Mouse (Mus musculus) gastrocnemius, postnatal 25 days (tissue): ENCODE data around the gene Gm45808. TPM values are rescaled to one million over a fixed set of nuclear protein-coding genes. Genes with fewer than 3 reads are reported as not detected.
"Not testable (repeated sequence)": the region's sequence is repeated elsewhere in the genome, so short reads cannot be mapped to it uniquely, and the experiment has no call there.

Experiments used
- DNase-seq: peaks from one replicate; pipeline ENCODE4 v3.0.0; 2022
- total RNA-seq, 2 experiments: library from RNA; stranded (reverse); gene quantifications; 1 replicate in 1 of 2; 2 replicates in 1 of 2; pipeline ENCODE4 v1.2.3; 2021

The Gm45808 gene
- total RNA-seq, 2 experiments from 2014 or later = 4.3 to 10.0 TPM

GRCm38 (mm10) chr7:45509181-45509882 is 22.7 kb upstream of the Gm45808 start:
- no peak for DNase-seq

- no peak for DNase-seq
Observed at GRCm38 (mm10) chr7:45508561-45508960, 21.9 kb upstream of the Gm45808 start.

GRCm38 (mm10) chr7:45507583-45507982 is 21.0 kb upstream of the Gm45808 start:
- DNase-seq = no peak

- DNase-seq = no peak
Observed at GRCm38 (mm10) chr7:45498427-45498826, 11.8 kb upstream of the Gm45808 start.

GRCm38 (mm10) chr7:45494548-45494947 is 7.9 kb upstream of the Gm45808 start:
- no peak for DNase-seq

- DNase-seq = peak; percentile 61
Observed at GRCm38 (mm10) chr7:45492951-45493350, 6.3 kb upstream of the Gm45808 start.

GRCm38 (mm10) chr7:45492225-45492844 is 5.7 kb upstream of the Gm45808 start:
- no peak for DNase-seq

GRCm38 (mm10) chr7:45491264-45491663 is 4.7 kb upstream of the Gm45808 start:
- no peak for DNase-seq

- DNase-seq = no peak
Observed at GRCm38 (mm10) chr7:45490822-45491221, 4.2 kb upstream of the Gm45808 start.

- DNase-seq = no peak
Observed at GRCm38 (mm10) chr7:45489578-45489977, 3.0 kb upstream of the Gm45808 start.

- peak; percentile 77 for DNase-seq
Observed at GRCm38 (mm10) chr7:45488293-45489204, 1.9 kb upstream of the Gm45808 start, which contains the start of gene Dhdh. Dhdh (minus strand) TSS chr7:45488805.

GRCm38 (mm10) chr7:45487861-45488292 is 1.3 kb upstream of the Gm45808 start:
- no peak for DNase-seq

- no peak for DNase-seq
Observed at GRCm38 (mm10) chr7:45486158-45486557, 453 bp downstream of the Gm45808 start.

- not testable (repeated sequence) for DNase-seq
Observed at GRCm38 (mm10) chr7:45484985-45485384, 1.6 kb downstream of the Gm45808 start.

GRCm38 (mm10) chr7:45482166-45482565 is 4.4 kb downstream of the Gm45808 start:
- DNase-seq = no peak

GRCm38 (mm10) chr7:45481374-45481927 is 5.2 kb downstream of the Gm45808 start, which contains the start of gene Tulp2:
Tulp2 (plus strand) TSS chr7:45481877.
- DNase-seq = peak; percentile 46

- not testable (repeated sequence) for DNase-seq
Observed at GRCm38 (mm10) chr7:45480310-45480709, 6.3 kb downstream of the Gm45808 start.

- no peak for DNase-seq
Observed at GRCm38 (mm10) chr7:45478774-45479173, 7.8 kb downstream of the Gm45808 start.

- no peak for DNase-seq
Observed at GRCm38 (mm10) chr7:45477003-45477402, 9.6 kb downstream of the Gm45808 start.

GRCm38 (mm10) chr7:45476453-45476852 is 10.2 kb downstream of the Gm45808 start:
- no peak for DNase-seq

GRCm38 (mm10) chr7:45475291-45475969 is 11.2 kb downstream of the Gm45808 start:
- DNase-seq = no peak

- no peak for DNase-seq
Observed at GRCm38 (mm10) chr7:45470869-45471268, 15.7 kb downstream of the Gm45808 start.
